Mouse (Mus musculus): ENCODE data around the gene Ica1.

DNA sequence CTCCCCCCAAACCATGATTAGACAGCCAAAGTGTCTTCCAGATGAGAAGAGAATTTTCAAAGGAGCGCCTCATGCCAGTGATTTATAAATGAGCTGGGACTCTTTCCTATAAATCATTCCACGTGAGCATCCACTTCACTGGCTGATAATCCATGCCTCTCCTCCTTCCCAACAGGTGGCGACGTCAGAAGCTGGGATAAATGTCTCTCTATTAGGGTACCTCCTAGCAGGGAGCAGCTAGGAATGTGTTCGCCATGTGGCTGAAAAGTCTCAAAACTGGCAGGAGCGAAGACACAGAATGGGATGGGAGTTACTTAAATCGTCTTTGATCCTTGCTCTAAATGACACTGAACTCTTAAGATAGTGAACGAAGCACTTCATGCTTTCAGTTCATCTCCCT is 146.9 kb downstream of the Ica1 start:
- no peak for TF ChIP-seq CTCF (IDR thresholded peaks at IDR 0.05)
- TF ChIP-seq EP300 (IDR thresholded peaks at IDR 0.05) = no peak
